In genomic region chr12:52381161-52381967, GRCm38 (mm10) we compare ENCODE assay signal across 10 mouse cellular contexts.
A peak's percentile ranks its signal among the peaks of the same experiment; 100 is the strongest.
DNase-seq lines count a peak whose midpoint lies in the region; ATAC-seq and TF ChIP-seq lines count a peak whose summit lies in the region.
"Had no signal": no experiment of that assay in that cellular context is flagged by ENCODE, and none has a peak within 500 bp of the region (broad histone marks: within the 10 kb centered on the region; RNA-seq: fewer than 3 reads in every experiment).

No protein-coding gene starts in this region.

- H3K9me3 ChIP-seq in kidney, embryonic 14.5 days (ENCODE audit: control insufficient read depth, low read length) = no peaks in the 10 kb centered on the region
- H3K9me3 ChIP-seq in hindbrain, embryonic 14.5 days (ENCODE audit: control insufficient read depth, low read length) = no peaks in the 10 kb centered on the region
- H3K9me3 ChIP-seq: megakaryocyte, embryonic 14.5 days had no signal

- H3K27ac ChIP-seq in kidney, embryonic 14.5 days (ENCODE audit: low read depth, low read length) = peak overlapping the region; percentile 1; the same call in 1 of the 2 replicates
- peak overlapping the region; percentile 58 for H3K27ac ChIP-seq in hindbrain, embryonic 14.5 days
- no peak overlapping the region for H3K27ac ChIP-seq in left cerebral cortex, adult 2 months
- H3K27ac ChIP-seq: heart, adult 2 months had no signal

- 36% methylated on average over 18 of the region's 18 CpGs for WGBS in kidney, embryonic 14.5 days
- 33% methylated on average over 18 of the region's 18 CpGs for WGBS in hindbrain, embryonic 14.5 days

- H3K36me3 ChIP-seq in kidney, embryonic 14.5 days (ENCODE audit: control insufficient read depth, insufficient read depth, low read length) = no peaks in the 10 kb centered on the region
- H3K36me3 ChIP-seq in hindbrain, embryonic 14.5 days (replicated peaks; ENCODE audit: control insufficient read depth, insufficient read depth) = no peaks in the 10 kb centered on the region

- H3K27me3 ChIP-seq in kidney, embryonic 14.5 days (ENCODE audit: control insufficient read depth, insufficient read depth, low read length) = no peaks in the 10 kb centered on the region
- H3K27me3 ChIP-seq in hindbrain, embryonic 14.5 days (ENCODE audit: control insufficient read depth, insufficient read depth, low read length) = no peaks in the 10 kb centered on the region

- no peak overlapping the region for H3K4me2 ChIP-seq in kidney, embryonic 14.5 days (replicated peaks; ENCODE audit: low read depth, low read length)
- no peak overlapping the region; the same call in 1 of the 2 replicates for H3K4me2 ChIP-seq in hindbrain, embryonic 14.5 days (replicated peaks)

- TF ChIP-seq CTCF in left cerebral cortex, adult 2 months (IDR thresholded peaks at IDR 0.05) = no peak

- H3K4me3 ChIP-seq in kidney, embryonic 14.5 days (ENCODE audit: low read length) = no peak overlapping the region
- H3K4me3 ChIP-seq in hindbrain, embryonic 14.5 days (replicated peaks; ENCODE audit: low read length) = no peak overlapping the region
- no peak overlapping the region for H3K4me3 ChIP-seq in left cerebral cortex, adult 2 months
- H3K4me3 ChIP-seq: heart, adult 2 months; megakaryocyte, embryonic 14.5 days had no signal

- ATAC-seq in kidney, embryonic 14.5 days (ENCODE audit: low FRiP score, low TSS enrichment) = peak; percentile 84
- peak; percentile 79 for ATAC-seq in hindbrain, embryonic 14.5 days (ENCODE audit: low FRiP score)
- ATAC-seq in monocyte, adult 5-6 weeks (replicated peaks; ENCODE audit: insufficient number of reproducible peaks, low FRiP score, low TSS enrichment, poor library complexity, severe bottlenecking) = no peak

- no peak overlapping the region for H3K9ac ChIP-seq in kidney, embryonic 14.5 days (ENCODE audit: low read depth, low read length)
- 0 out of 2 replicates have a peak overlapping the region, but pooled peaks have one; percentile 21 for H3K9ac ChIP-seq in hindbrain, embryonic 14.5 days

- no peak for DNase-seq in kidney, postnatal 25 days
- DNase-seq in embryo, embryonic 10.5 days (ENCODE audit: low spot score) = peak; percentile 66
- peak; percentile 65 for DNase-seq in hindbrain, embryonic 14.5 days (ENCODE audit: low spot score)
- DNase-seq in neural tube, embryonic 10.5 days (ENCODE audit: extremely low spot score, low spot score) = peak; percentile 60
- no peak for DNase-seq in cerebellum, postnatal 36 days
- DNase-seq in left cerebral cortex, adult 2 months (ENCODE audit: extremely low spot score in 1 of 2, low spot score in 2 of 2) = no peak
- DNase-seq: heart, adult 2 months had no signal

- intact Hi-C loops in left cerebral cortex, adult 2 months (cut with DNase I) = no loop called here

- peaks cover 12% of the 10 kb centered on the region; the same call in 1 of the 2 replicates for H3K4me1 ChIP-seq in kidney, embryonic 14.5 days (ENCODE audit: control insufficient read depth, insufficient read depth, low read length)
- H3K4me1 ChIP-seq in hindbrain, embryonic 14.5 days (replicated peaks; ENCODE audit: control insufficient read depth, insufficient read depth, low read length) = peaks cover 27% of the 10 kb centered on the region

Comparison
In these comparisons a context has a peak if more than half of its experiments do, and no peak if none do; other contexts are left out.
1. DNase-seq: peak in embryo, embryonic 10.5 days (single experiment), hindbrain, embryonic 14.5 days (single experiment) and neural tube, embryonic 10.5 days (single experiment); none in kidney, postnatal 25 days (0 of 2), cerebellum, postnatal 36 days (0 of 2) and left cerebral cortex, adult 2 months (0 of 2).